Mouse (Mus musculus): ENCODE measurements around the gene Zfp451. TPM values are rescaled to one million over a fixed set of nuclear protein-coding genes. Genes with fewer than 3 reads are reported as not detected.
"Not testable (repeated sequence)": the region's sequence is repeated elsewhere in the genome, so short reads cannot be mapped to it uniquely, and the experiment has no call there.

Zfp451 gene
- total RNA-seq (2021), result 10 to 100 TPM in 1 of 2 experiments, 1 to 10 TPM in 1; 7.7 to 10.2 TPM
- long read RNA-seq, experiment 1, partial matches to known transcripts, result 0 of 4 reads
- long read RNA-seq, experiment 1, other reads (novel, unspliced or antisense), result 4 of 4 reads
- long read RNA-seq, experiment 2, partial matches to known transcripts, result 0 of 2 reads
- long read RNA-seq, experiment 2, other reads (novel, unspliced or antisense), result 2 of 2 reads

GRCm38 (mm10) chr1:33813868-33814794, at the start of gene Zfp451:
Gene Zfp451 (minus strand): TSS chr1:33814595.
- intact Hi-C loops (cut with DNase I), result no loop called here
- DNase-seq, result peak; percentile 79 to 88

GRCm38 (mm10) chr1:33846807-33847206, 32.4 kb upstream of the Zfp451 start:
- intact Hi-C loops (cut with DNase I), result no loop called here
- DNase-seq, result no peak

- no peak for DNase-seq
- intact Hi-C loops (cut with DNase I), result no loop called here
Measured at GRCm38 (mm10) chr1:33843823-33844222, 29.4 kb upstream of the Zfp451 start.

DNA sequence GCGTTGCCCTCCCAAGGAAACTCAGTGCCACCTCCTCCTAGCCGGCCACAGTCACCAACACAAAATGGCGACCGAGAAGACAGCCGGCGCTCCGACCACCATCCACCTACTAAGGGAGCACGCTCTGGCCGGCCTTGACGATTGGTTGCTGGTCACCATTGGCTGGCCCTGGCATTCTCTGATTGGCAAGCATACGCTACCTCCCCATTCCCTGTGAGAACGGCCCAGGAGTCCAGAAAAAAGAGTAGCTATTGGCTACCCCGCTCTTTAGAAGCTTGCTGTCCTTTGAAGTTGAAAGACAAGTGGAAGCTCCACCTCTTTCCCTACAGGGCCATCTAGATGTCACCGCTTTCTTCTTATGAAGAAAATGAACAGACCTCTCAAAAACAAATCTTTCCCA, 24.6 kb upstream of the Zfp451 start:
- DNase-seq; intact Hi-C loops (cut with DNase I): not testable (repeated sequence)

- DNase-seq, result no peak
- intact Hi-C loops (cut with DNase I), result no loop called here
Measured at GRCm38 (mm10) chr1:33830586-33830985, 16.2 kb upstream of the Zfp451 start.

GRCm38 (mm10) chr1:33817931-33818330, 3.5 kb upstream of the Zfp451 start:
- DNase-seq, result no peak
- intact Hi-C loops (cut with DNase I), result no loop called here

GRCm38 (mm10) chr1:33813495-33813867, 914 bp downstream of the Zfp451 start:
- no peak for DNase-seq
- intact Hi-C loops (cut with DNase I), result no loop called here

GRCm38 (mm10) chr1:33803323-33803722, 11.1 kb downstream of the Zfp451 start:
- intact Hi-C loops (cut with DNase I), result no loop called here
- DNase-seq, result no peak

GRCm38 (mm10) chr1:33799620-33800019, 14.8 kb downstream of the Zfp451 start:
- no peak for DNase-seq
- intact Hi-C loops (cut with DNase I), result no loop called here

DNA sequence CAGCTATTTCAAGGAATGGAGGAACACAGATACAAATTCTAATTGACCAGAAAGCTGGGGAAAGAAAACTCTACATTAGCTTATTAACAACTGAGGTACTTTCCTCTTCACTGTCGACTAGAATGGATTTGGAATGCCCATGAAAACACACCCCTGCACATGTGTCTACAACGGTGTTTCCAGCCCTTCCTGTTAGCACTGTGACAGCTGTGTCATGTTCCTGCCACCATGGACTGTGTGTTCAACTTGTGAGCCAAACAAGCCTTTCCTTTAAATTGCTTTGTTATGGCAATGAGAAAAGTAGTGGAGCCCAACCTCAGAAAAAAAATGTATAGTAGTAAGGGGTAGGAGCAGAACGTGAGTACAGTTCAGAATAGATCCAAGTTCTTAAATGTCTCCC, 25.9 kb downstream of the Zfp451 start:
- DNase-seq, result no peak

GRCm38 (mm10) chr1:33788072-33788471, 26.3 kb downstream of the Zfp451 start:
- intact Hi-C loops (cut with DNase I), result no loop called here
- DNase-seq, result no peak

More for the DNA sequence above, 25.9 kb downstream of the Zfp451 start:
- intact Hi-C loops (cut with DNase I), result no loop called here

- intact Hi-C loops (cut with DNase I), result no loop called here
Measured at GRCm38 (mm10) chr1:33784561-33784960, 29.8 kb downstream of the Zfp451 start.

DNA sequence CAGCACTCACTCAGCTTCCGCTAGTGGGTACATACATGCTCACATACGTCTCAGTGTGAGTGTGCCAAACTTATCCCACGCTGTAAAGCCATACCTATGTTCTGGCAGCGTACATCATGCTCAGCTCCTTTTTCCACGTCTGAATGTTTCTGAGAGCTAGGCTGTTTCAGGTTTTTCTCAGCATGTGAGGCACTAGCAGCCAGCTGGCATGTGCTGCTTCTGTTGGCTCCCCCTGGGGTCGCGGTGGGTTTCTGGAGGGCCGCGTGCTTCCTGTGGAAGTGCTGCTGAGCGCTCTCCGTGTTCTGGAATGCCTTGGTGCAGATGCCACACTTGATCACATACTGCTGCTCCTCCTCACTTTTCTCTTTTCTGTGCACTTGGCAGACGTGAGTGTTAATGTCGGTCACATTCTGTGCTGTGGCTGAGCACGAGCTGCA, 38.2 kb downstream of the Zfp451 start:
- no peak for DNase-seq
- intact Hi-C loops (cut with DNase I), result no loop called here

More at GRCm38 (mm10) chr1:33784561-33784960, 29.8 kb downstream of the Zfp451 start:
- DNase-seq, result no peak

DNA sequence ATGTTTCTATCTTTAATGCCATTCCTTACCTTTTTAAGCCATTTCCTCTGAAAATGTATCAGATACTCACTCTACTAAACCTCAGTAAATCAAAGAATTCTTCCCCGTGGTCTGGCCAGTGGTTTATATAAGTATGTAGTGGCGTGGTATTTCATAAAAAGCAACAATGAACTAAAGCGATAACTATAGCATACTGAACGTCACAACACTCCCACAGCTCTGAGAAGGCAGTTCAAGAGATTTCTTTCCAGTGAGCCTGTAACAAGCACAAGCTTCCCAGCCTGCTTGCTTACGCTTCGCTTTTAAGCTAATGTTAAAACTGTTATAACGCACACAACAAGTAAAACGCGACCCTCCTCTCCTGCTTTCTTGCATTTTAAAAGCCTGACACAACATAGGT, 42.3 kb downstream of the Zfp451 start:
- intact Hi-C loops (cut with DNase I), result no loop called here
- DNase-seq, result no peak

- intact Hi-C loops (cut with DNase I), result no loop called here
- DNase-seq, result no peak
Measured at GRCm38 (mm10) chr1:33771621-33772020, 42.8 kb downstream of the Zfp451 start.

DNA sequence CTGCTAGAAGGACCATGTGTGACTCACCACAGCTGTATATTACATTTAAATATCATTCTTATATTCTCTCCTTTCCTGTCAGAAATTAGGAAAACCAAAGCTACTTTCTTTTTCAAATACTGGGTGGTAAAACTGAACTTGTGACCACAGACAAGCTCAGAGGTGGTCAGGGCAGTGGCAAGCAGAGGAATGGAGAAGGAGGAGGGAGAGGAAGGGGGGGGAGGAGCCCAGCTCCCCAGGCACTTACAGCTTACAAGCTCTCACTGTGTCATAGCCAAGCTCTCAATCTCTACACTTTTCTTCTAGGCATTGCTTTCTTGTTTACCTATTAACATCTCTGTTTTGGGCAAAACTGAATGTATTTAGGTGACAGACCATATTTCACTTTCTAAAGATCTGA, 45.6 kb downstream of the Zfp451 start:
- no peak for DNase-seq
- intact Hi-C loops (cut with DNase I), result no loop called here

DNA sequence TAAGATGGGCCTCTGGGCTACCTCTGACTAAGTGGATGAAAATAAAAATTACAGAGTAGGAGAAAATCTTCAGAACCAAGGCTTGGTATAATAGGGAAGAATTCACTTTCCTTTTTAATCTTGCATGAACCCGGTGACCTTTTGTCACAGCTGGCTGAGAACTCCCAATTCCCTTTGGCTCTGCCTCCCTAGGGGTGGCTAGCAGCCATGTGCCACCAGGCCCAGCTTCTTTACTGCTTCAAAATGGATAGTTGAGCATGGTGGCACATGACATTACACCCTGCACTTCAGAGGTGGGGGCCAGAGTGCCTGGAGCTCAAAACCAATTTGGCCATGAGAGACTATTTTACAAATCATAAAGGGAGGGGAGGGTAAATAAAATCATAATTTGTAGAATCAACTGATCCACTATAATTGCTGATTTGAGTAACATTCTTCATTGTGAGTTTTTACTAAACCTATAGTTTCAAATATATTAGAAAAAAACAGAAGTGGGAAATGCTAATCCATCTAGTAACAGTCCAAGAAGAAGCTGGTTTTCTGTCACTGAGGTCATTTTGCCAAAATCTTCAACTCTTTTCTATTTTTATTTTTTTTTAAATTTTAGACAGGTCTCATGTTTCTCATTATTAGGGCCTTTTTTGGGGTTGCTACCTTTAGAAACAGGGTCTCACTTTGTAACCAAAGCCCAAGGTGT, 46.2 kb downstream of the Zfp451 start:
- intact Hi-C loops (cut with DNase I), result no loop called here
- no peak for DNase-seq

DNA sequence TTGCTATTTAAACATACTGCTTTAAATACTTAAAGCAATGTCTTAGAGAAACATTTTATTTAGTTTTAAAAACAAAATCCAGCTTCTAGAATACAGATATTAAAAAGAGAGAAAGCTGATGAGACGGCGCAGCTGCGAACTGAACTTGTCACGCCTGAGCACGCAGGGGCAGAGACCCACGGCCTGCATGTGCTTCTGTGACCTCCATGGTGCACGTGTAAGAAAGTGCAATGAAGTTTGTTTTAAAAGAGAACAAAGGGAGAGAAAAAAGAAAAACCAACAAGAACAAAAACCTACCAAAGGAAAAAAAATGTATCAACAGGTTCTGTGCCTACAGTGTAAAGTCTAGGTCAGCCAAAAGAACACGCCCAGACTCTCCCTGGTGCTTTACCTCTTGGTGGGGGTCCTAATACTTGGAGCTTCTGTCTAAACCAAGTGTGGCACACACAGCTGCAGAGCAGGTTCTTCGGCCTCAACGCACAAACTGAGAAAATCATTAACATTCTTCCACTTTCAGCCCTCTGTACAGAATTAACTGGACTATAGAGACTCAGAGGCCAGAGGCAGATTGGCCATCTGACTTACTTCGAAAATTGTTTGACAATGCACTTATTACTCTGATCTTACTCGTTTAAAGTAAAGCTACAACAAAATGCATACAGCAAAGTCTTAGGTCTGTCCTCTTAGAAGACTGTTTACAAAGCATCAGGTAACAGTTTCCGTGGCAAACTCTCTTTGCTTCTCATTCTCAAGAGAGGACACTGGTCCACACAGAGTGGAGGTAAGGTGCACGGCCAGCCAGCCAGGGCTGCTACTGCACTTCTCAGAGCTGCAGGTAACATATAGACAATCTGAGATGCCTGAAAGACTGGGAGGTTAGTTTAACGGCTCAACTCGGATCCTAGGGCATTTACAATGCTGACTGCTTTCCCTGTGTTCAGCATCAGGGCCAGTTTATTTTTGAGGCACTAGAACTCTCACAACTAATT, 47.6 kb downstream of the Zfp451 start:
- no peak for DNase-seq
- intact Hi-C loops (cut with DNase I), result no loop called here

GRCm38 (mm10) chr1:33765468-33766080, 48.8 kb downstream of the Zfp451 start:
- DNase-seq, result no peak

GRCm38 (mm10) chr1:33763826-33764225, 50.6 kb downstream of the Zfp451 start:
- intact Hi-C loops (cut with DNase I), result no loop called here
- no peak for DNase-seq

More at GRCm38 (mm10) chr1:33765468-33766080, 48.8 kb downstream of the Zfp451 start:
- intact Hi-C loops (cut with DNase I), result no loop called here
